Mouse (Mus musculus): ENCODE results near the gene Crybb1.

The Crybb1 gene

DNA sequence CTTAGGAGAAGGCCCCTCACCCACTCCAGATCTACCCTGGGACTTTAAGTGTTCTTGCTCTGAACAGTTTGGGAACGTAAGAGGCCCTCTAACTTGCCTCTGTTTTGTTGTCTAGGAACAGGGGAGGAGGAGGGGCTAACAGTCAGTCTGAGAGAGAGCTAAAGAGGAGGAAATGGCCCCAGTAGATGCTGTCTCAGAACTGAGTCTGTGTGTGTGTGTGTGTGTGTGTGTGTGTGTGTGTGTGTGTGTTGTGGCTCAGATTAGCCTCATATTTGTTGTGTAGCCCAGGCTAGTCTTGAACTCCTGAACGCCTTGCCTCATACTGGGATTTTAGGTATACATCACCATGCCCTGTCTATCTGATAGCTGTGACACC lies 31.0 kb downstream of the Crybb1 start:
- peak; percentile 75 for DNase-seq (ENCODE audit: low read depth)

DNA sequence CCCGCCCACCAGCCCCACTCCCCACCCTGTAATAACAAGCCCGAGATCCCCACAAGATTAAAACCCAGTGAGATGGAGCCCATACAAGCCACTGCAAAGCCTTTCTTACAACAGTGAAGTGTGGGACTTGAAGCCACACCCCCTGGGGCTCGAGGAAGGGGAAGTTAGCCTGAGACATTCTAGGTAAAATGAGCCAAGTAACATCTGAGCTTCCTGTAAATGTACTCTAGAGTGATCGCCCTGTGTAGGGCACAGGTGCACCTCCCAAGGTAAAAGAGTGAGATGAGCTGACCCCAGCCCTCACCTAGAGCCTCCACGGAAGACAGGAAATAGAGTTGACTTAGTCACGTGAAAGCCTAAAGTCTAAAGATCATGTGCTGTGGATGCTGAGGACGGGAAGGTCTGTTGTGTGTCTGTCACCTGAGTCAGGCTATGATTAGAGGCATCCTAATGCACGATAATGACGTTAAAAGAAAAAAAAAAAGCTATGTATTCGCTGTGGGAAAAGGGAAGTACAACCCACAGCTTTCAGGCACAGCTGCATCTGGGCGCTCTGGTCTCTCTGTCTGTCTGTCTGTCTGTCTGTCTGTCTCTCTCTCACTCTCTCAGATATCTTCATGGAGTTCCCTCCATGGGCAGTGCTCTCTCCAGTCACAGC lies 31.5 kb downstream of the Crybb1 start:
- peak; percentile 82 for DNase-seq (ENCODE audit: low read depth)

- no peak for DNase-seq (ENCODE audit: low read depth)
These were observed 32.0 kb downstream of the Crybb1 start for GRCm38 (mm10) chr5:112287652-112288051.

DNA sequence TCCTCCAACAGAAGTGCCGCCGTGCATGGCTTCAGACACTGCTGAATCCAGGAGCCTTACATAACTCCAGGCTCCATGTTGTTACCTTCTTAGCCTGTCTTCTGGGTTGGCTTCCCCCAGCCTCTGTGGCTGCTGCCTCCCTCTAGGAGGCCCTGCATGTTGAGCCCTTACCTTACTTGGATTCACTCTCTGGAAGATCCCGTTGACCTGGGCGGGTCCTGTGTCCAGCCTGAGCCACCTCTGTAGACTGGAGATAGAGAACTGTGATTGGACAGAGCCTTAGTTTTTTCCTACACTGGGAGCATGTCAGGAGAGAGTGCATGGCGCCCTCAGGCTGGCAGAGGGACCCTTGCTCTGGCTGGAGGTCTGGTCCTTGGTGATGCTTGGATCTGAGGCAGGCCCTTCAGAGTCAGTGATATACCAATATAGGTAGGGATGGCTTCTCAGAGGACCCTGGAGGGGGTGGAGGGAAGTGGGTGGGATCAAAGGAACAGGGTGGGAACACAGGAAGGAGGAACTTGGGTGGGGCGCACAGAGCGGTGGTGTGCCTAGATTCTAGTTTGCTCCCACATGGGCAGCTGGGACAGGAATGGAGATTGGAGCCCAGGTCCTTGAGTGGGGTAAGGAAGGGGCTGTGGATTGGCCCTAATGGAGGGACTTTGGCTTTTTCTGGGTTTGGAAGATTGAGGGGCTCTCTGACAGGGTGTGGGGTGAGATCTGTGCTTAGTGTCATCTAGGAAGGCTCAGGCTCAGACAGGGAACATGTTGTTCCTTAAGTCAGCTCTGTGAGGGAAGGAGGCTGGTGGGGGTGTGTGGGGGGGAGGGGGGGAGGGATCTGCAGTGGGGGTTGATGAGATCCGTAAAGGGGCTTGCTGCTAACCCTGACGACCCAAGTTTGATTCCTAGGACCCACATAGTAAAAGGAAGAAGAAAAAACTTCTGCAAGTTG lies 32.9 kb downstream of the Crybb1 start:
- DNase-seq (ENCODE audit: low read depth): no peak

DNA sequence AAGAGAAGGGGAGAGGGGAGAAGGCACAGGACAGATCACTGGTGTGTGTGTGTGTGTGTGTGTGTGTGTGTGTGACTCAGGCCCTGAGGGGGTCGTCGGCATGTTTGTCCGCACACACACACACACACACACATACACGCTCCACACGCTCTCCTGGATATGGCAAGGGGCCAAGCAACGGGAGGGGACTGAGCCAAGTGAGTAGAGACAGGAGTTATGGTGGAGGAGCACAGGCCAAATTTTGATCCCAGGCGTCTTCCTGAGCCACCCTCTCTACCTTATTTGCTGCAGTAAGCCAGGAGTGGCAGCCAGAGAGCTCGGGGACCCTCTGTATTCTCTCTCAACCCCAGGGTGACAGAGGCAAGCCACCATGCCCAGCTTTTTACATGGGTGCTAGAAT lies 33.6 kb downstream of the Crybb1 start:
- DNase-seq (ENCODE audit: low read depth): no peak

DNA sequence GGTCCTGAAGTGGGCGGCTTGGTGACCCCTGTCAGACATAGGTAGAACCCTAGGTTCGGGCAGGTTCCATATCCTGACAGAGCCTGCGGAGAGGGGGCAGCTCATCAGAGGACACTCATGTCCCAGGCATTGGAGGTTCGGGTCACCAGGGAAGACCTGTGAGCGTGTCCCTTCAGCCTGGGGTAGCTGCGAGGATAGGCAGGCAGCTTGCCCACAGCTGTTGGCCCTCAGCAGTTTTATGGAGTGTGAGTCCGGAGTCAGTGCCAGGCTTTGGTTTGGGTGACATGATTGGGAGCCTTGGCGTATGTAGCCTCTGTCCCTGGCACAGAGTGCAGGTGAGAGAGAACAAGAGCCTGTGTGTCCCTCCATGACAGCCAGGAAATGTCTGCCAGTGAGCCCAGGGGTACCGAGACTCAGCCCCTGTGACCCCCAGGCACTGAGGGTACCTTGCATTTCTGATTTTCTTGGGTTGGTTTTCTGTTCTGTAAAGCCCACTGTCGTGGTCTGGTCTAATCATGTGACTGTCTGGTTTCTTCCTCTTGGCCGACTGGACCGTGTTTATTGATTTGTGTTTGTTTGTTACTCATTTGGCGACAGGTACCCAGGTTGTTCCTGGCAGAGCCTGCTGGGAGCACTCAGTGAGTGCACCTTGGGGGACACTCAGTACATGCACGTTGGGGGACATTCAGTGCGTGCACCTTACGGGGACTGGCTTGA lies 34.4 kb downstream of the Crybb1 start:
- no peak for DNase-seq (ENCODE audit: low read depth)

GRCm38 (mm10) chr5:112290536-112290880 lies 34.9 kb downstream of the Crybb1 start:
- DNase-seq (ENCODE audit: low read depth): no peak

DNA sequence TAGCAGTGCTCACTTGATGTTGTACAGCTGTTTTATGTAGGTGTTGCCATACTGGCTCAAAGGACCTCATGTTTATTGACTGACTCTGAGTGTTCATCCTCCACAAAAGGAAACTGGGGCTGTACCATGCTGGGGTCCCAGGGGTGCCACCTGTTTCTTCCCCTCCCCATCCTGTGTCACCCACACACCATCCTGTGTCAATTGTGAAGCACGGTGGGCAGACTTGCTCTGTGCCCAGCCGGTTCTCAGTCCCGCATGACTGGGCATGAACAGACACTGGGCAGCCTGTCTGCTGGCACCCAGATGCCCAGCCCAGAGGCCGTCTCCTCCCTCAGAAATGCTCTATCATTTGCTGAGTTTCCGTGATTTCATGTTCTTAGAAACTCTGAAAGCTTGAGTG lies 36.3 kb downstream of the Crybb1 start:
- DNase-seq (ENCODE audit: low read depth): no peak

DNA sequence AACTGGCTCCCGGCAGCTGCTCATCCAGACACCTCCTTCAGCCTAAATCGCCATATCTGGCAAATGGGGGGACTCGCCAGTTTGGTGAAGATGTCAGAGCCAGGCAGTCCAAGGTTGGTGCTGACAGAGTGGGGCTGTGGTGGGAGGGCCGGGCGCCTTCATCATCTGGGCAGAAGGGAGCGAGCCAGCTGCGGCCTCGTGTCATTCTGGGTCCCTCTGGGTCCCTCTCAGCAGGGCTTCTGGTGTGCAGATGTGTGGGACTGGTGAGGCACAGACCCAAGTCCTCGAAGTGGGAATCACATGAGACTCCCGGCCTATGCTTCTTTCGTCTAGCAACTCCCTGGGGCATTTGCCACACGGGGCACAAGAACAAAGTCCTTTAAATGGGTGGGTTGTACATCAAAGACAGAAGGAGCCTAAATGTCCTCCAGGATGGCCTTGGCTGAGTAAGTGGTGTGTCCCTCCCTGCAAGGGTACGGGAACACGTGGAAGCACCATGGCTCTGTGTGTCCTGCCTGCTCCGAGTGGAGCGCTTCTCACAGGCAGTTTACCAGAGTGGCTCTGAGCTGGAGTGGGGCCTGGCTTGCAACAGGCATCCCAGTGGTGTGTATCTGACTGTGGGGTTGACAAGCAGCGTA lies 36.8 kb downstream of the Crybb1 start:
- no peak for DNase-seq (ENCODE audit: low read depth)

- DNase-seq (ENCODE audit: low read depth): no peak
These were observed 38.2 kb downstream of the Crybb1 start for GRCm38 (mm10) chr5:112293800-112294199.

DNA sequence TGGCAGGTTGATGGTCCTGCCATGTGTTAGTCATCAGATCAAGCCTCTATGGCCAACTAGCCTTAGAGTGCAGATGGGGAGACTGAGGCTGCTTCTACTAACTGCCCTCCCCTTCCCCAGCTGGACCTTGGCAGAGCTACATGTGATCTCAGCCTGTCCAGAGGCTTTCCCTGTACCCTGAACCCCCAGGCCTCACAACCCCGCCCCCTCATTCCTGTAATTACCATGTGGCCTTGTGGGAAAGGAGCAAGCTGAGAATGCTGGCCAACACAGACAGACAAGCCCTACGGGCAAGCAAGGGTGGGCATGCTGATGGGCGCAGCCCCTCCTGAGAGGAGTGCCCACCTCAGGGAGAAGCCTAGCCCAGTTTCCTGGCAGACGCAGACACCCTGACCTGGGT lies 39.1 kb downstream of the Crybb1 start:
- no peak for DNase-seq (ENCODE audit: low read depth)

DNA sequence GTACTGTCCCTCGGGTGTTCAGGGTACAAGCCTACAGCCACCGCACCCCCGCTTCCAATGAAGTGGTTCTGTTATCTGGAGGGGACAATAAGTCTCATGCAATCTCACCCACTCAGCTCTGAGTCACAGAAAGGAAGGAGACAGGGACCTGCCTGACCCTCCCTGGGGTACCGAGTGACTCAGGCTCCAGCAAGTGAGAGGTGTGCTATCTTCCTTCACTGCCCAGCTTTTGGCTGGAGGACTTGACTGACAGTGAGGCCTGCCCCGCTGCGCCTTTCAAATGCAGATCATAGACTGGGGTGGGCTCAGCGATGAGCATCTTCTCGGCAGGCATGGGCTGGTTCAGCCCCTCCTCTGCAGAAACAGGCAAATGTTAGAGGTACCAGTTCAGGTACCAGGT lies 39.5 kb downstream of the Crybb1 start:
- DNase-seq (ENCODE audit: low read depth): peak; percentile 83

DNA sequence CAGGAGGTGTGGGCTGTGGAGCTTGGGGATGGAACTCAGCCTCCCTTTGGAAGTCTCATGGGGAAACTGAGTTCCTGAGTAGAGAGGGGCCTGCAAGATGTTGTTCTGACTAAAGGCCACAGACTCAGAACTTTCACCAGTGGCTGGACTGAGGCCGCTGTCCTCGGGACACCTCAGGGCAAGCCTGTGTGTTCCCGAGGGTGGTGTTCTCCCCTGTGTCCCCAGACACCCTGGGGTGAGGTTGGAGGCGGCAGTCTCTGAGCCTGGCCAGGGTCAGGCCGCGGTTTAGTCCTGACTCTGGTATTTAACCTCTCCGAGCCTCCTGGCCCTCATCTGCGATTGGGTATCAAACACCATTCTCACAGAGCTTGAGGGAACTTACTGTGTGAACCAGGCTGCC lies 39.9 kb downstream of the Crybb1 start:
- no peak for DNase-seq (ENCODE audit: low read depth)

- DNase-seq (ENCODE audit: low read depth): peak; percentile 52
These were observed 41.0 kb downstream of the Crybb1 start for GRCm38 (mm10) chr5:112296404-112297181.

DNA sequence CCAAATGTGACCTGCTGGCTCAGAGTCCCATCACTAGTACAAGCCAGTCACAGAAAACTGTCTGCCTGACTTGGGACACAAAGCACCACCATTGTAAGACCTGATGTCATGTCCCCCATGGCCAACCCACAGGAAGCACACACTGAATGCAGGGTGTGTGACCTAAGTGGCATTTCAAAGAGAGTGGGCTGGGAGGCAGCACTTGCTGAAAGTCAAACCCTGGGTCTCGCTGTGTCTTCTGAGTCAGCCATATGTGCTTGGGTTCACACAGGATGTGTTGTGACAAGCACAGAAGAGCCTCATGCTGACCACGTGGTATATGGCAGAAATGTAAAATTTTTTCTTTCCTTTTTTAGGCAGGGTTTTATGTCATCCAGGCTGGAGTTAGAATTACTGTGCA lies 41.6 kb downstream of the Crybb1 start:
- DNase-seq (ENCODE audit: low read depth): peak; percentile 82

GRCm38 (mm10) chr5:112298226-112298988 lies 42.8 kb downstream of the Crybb1 start:
- peak; percentile 95 for DNase-seq (ENCODE audit: low read depth)

- DNase-seq (ENCODE audit: low read depth): no peak
These were observed 43.8 kb downstream of the Crybb1 start for GRCm38 (mm10) chr5:112299399-112299798.

GRCm38 (mm10) chr5:112300112-112300511 lies 44.5 kb downstream of the Crybb1 start:
- no peak for DNase-seq (ENCODE audit: low read depth)

DNA sequence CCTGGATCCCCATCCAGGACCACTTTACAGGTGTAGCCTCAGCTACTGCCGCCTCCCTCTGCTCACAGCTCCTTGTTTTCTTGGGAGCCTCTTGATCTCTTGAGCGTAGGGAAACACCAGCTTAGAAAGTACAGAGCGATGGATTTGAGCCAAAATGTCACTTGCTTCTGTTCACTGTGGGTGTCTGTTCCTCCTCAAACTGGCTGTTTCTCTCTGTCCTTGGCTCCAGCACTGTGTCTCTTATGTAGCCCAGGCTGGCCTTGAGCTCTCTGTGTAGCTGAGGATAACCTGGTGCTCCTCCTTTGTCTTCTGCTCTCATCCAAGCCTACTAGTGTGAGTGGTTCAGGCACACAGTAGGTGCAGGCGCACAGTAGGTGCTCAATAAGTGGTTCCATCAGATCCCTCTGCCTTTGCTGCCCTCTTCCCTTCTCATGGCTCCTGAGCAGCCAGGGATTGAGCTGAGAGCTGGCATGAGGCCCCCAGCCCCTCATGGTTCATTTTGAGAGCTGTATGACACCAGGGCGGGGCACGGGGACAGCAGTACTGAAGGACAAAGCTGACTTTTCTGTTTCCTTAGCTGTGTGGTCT lies 45.2 kb downstream of the Crybb1 start:
- no peak for DNase-seq (ENCODE audit: low read depth)

GRCm38 (mm10) chr5:112301694-112302093 lies 46.1 kb downstream of the Crybb1 start:
- DNase-seq (ENCODE audit: low read depth): peak; percentile 85
